Mouse (Mus musculus) intestine, embryonic 16.5 days (tissue): ENCODE data around the gene Camta1. TPM values are rescaled to one million over a fixed set of nuclear protein-coding genes. Genes with fewer than 3 reads are reported as not detected.

Experiments
- ATAC-seq: fragments of 200-750 bp; cut with Nextera tagmentation; 2 replicates; pipeline ENCODE4 v1.8.0; 2017; ENCODE audit warnings: moderate TSS enrichment, moderate library complexity
- H3K27ac ChIP-seq: fragments of 300-500 bp; sonication (generic); 2 replicates; pipeline ENCODE4 v1.5.1; 2014; ENCODE audit warnings: mild to moderate bottlenecking, low read length
- H3K27me3 ChIP-seq: fragments of 300-500 bp; sonication (generic); replicated peaks from 2 replicates; pipeline ENCODE4 v1.6.1; 2014; ENCODE audit warnings: low read length, control low read depth, mixed read lengths; ENCODE audit not compliant: control insufficient read depth, insufficient read depth
- H3K36me3 ChIP-seq: fragments of 300-500 bp; sonication (generic); 2 replicates; pipeline ENCODE4 v1.6.1; 2014; ENCODE audit warnings: low read length, control low read depth; ENCODE audit not compliant: control insufficient read depth, insufficient read depth
- H3K4me1 ChIP-seq: fragments of 300-500 bp; sonication (generic); 2 replicates; pipeline ENCODE4 v1.6.1; 2014; ENCODE audit warnings: low read length, control low read depth, mixed read lengths; ENCODE audit not compliant: control insufficient read depth, insufficient read depth
- H3K4me2 ChIP-seq: fragments of 300-500 bp; sonication (generic); 2 replicates; pipeline ENCODE4 v1.6.1; 2014; ENCODE audit warnings: low read depth, low read length, control low read depth
- H3K4me3 ChIP-seq: fragments of 300-500 bp; sonication (generic); 2 replicates; pipeline ENCODE4 v1.5.1; 2014; ENCODE audit warnings: mild to moderate bottlenecking, low read length
- H3K9ac ChIP-seq: fragments of 300-500 bp; sonication (generic); 2 replicates; pipeline ENCODE4 v1.6.1; 2014; ENCODE audit warnings: low read depth, low read length
- H3K9me3 ChIP-seq: fragments of 300-500 bp; sonication (generic); 2 replicates; pipeline ENCODE4 v1.6.1; 2016; ENCODE audit warnings: low read length, control low read depth; ENCODE audit not compliant: control insufficient read depth
- WGBS: fragments of 180-500 bp; shearing (Covaris S2); extraction: QIAGEN DNeasy Blood & Tissue Kit; methylation state at CpG from one replicate; pipeline ENCODE4 v1.1.7; 2014; 5-methylcytosine and 5-hydroxymethylcytosine counted together
- polyA plus RNA-seq: library from polyadenylated mRNA; unstranded; fragments of >200 nt; fragmentation: Nextera tagmentation; extraction: Ambion mirVana; gene quantifications from 2 replicates; pipeline ENCODE4 v1.2.1, GENCODE M21; 2015

The Camta1 gene
- polyA plus RNA-seq, 1 experiment from 2014 or later, result 69.1 TPM

DNA sequence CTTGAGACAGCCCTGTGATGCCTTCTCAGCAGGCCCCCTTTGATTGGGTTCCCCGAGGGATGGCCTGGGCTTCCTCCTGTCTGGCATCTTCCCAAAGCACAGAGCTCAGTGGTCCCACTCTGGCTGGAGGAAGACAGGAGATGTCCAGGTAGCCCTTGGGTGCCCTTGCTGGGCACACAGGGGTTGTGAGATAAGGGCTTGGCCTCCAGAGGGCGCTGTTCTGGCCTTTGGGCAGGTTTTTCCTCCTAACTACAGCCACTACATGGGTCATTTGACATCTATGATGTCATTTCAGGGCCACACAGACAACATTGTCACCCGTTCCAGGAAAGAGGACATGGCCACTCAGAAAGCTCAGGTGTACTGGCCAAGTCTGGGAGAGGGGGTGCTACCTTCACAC is 703.4 kb downstream of the Camta1 start:
- no peak overlapping the region for H3K9ac ChIP-seq
- H3K4me3 ChIP-seq, result no peak overlapping the region
- no peaks in the 10 kb centered on the region for H3K36me3 ChIP-seq
- no peak for ATAC-seq
- H3K27ac ChIP-seq, result no peak overlapping the region
- H3K27me3 ChIP-seq, result no peaks in the 10 kb centered on the region
- no peak overlapping the region for H3K4me2 ChIP-seq
- H3K9me3 ChIP-seq, result no peaks in the 10 kb centered on the region
- no peaks in the 10 kb centered on the region for H3K4me1 ChIP-seq
- WGBS, result 48% methylated on average over 3 of the region's 3 CpGs

GRCm38 (mm10) chr4:151156904-151157303 is 704.8 kb downstream of the Camta1 start:
- ATAC-seq, result peak; percentile 58; the same call in 1 of the 2 replicates
- no peaks in the 10 kb centered on the region for H3K9me3 ChIP-seq
- no peaks in the 10 kb centered on the region for H3K4me1 ChIP-seq
- H3K27ac ChIP-seq, result no peak overlapping the region
- no peak overlapping the region for H3K4me2 ChIP-seq
- H3K27me3 ChIP-seq, result no peaks in the 10 kb centered on the region
- H3K9ac ChIP-seq, result no peak overlapping the region
- no peaks in the 10 kb centered on the region for H3K36me3 ChIP-seq
- H3K4me3 ChIP-seq, result no peak overlapping the region
- 3% methylated on average over 7 of the region's 7 CpGs for WGBS

DNA sequence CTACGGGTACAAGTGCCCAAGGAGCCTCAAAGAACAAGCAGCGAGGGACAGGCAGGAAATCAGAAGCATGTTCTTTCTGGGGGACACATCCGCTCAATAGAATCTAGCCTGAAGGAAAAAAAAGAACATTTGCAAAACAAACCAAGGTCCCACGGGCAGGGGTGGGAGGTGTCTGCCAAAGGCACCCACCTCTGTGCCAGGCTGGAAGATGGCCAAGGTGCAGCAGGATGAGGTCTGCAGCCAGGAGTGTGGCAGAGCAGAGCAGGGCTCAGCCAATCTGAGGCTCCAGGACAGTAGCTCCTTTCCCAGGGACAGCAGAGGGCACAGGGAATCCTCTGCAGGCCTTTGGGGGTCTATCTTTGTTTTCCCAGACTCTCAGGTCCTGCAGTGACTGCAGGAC is 706.1 kb downstream of the Camta1 start:
- 68% methylated on average over 4 of the region's 4 CpGs for WGBS
- Histone ChIP-seq H3K36me3 (no peaks in the 10 kb centered on the region), H3K27me3 (no peaks in the 10 kb centered on the region)

GRCm38 (mm10) chr4:151154306-151154705 is 707.4 kb downstream of the Camta1 start:
- H3K4me3 ChIP-seq, result no peak overlapping the region

More for the DNA sequence above, 706.1 kb downstream of the Camta1 start:
- Histone ChIP-seq H3K4me3 (no peak overlapping the region), H3K9ac (no peak overlapping the region), H3K4me2 (no peak overlapping the region), H3K27ac (no peak overlapping the region), H3K4me1 (no peaks in the 10 kb centered on the region), H3K9me3 (no peaks in the 10 kb centered on the region)
- ATAC-seq, result no peak

GRCm38 (mm10) chr4:151152010-151152409 is 709.7 kb downstream of the Camta1 start:
- no peak for ATAC-seq
- no peak overlapping the region for H3K27ac ChIP-seq
- H3K4me2 ChIP-seq, result no peak overlapping the region
- H3K9me3 ChIP-seq, result no peaks in the 10 kb centered on the region
- 71% methylated on average over 6 of the region's 6 CpGs for WGBS
- H3K4me3 ChIP-seq, result no peak overlapping the region
- no peaks in the 10 kb centered on the region for H3K4me1 ChIP-seq
- no peaks in the 10 kb centered on the region for H3K36me3 ChIP-seq
- no peaks in the 10 kb centered on the region for H3K27me3 ChIP-seq
- no peak overlapping the region for H3K9ac ChIP-seq

More at GRCm38 (mm10) chr4:151154306-151154705, 707.4 kb downstream of the Camta1 start:
- no peak overlapping the region for H3K4me2 ChIP-seq
- ATAC-seq, result no peak
- H3K9ac ChIP-seq, result no peak overlapping the region
- H3K4me1 ChIP-seq, result no peaks in the 10 kb centered on the region
- 50% methylated on average over 4 of the region's 4 CpGs for WGBS
- no peaks in the 10 kb centered on the region for H3K36me3 ChIP-seq
- H3K9me3 ChIP-seq, result no peaks in the 10 kb centered on the region
- H3K27me3 ChIP-seq, result no peaks in the 10 kb centered on the region
- H3K27ac ChIP-seq, result no peak overlapping the region

DNA sequence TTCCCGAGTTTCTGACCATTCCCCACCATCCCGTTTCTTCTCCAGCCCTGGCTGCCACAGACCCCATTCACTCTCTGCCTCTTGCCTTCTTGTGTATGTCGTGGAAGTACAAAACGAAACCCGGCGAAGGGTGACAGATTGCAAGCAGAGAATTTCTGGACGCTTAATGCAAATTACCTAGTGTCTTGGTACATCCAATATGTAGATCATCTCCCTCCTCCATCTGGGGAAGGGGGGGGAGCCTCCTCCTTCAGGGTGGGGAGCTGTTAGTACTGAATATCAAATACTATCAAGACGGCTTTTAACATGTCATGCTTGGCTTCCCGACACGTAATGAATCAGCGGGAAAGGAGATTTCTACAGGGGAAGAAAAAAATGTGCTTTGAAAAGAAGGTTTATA is 710.8 kb downstream of the Camta1 start:
- 81% methylated on average over 11 of the region's 11 CpGs for WGBS
- no peak overlapping the region for H3K4me2 ChIP-seq
- H3K9me3 ChIP-seq, result no peaks in the 10 kb centered on the region
- no peaks in the 10 kb centered on the region for H3K27me3 ChIP-seq
- H3K9ac ChIP-seq, result no peak overlapping the region
- H3K4me3 ChIP-seq, result no peak overlapping the region
- ATAC-seq, result no peak
- H3K4me1 ChIP-seq, result no peaks in the 10 kb centered on the region
- H3K27ac ChIP-seq, result no peak overlapping the region
- H3K36me3 ChIP-seq, result no peaks in the 10 kb centered on the region

DNA sequence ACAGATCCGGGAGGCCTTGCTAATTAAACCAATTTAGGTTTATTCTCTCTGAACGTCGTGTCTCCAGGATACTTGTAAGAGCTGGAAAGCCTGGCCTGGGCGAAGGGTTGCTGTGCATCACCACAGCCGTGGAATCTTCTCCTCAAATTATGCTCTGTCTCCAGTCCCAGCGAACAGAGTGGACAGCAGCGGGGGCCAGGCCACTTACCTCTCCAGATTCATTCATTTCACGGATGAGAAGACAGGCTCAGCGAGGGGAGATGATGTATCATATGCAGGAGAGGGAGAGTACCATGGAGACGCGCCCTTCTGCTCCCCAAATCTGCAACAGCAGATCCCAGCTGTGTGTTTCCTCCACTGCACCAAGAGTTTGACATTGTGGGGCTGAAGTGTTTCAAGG is 711.6 kb downstream of the Camta1 start:
- no peaks in the 10 kb centered on the region for H3K36me3 ChIP-seq
- H3K9me3 ChIP-seq, result no peaks in the 10 kb centered on the region
- no peaks in the 10 kb centered on the region for H3K27me3 ChIP-seq
- H3K4me1 ChIP-seq, result no peaks in the 10 kb centered on the region
- no peak for ATAC-seq
- no peak overlapping the region for H3K9ac ChIP-seq
- no peak overlapping the region for H3K27ac ChIP-seq
- WGBS, result 74% methylated on average over 11 of the region's 11 CpGs
- no peak overlapping the region for H3K4me2 ChIP-seq
- H3K4me3 ChIP-seq, result no peak overlapping the region

GRCm38 (mm10) chr4:151147541-151147940 is 714.1 kb downstream of the Camta1 start:
- ATAC-seq, result no peak
- Histone ChIP-seq H3K27ac (no peak overlapping the region), H3K4me2 (no peak overlapping the region), H3K9ac (no peak overlapping the region), H3K27me3 (no peaks in the 10 kb centered on the region), H3K4me3 (no peak overlapping the region), H3K36me3 (no peaks in the 10 kb centered on the region), H3K4me1 (no peaks in the 10 kb centered on the region), H3K9me3 (peaks cover 4% of the 10 kb centered on the region; the same call in 1 of the 2 replicates)
- 48% methylated on average over 12 of the region's 12 CpGs for WGBS

- WGBS, result 86% methylated on average over 14 of the region's 14 CpGs
Measured at GRCm38 (mm10) chr4:151144121-151144520, 717.6 kb downstream of the Camta1 start.

GRCm38 (mm10) chr4:151141196-151141880 is 720.3 kb downstream of the Camta1 start:
- no peaks in the 10 kb centered on the region for H3K36me3 ChIP-seq
- peak; percentile 76 for ATAC-seq
- H3K4me2 ChIP-seq, result peak overlapping the region; percentile 16
- no peak overlapping the region for H3K9ac ChIP-seq
- peaks cover 17% of the 10 kb centered on the region for H3K4me1 ChIP-seq
- peaks cover 4% of the 10 kb centered on the region; the same call in 1 of the 2 replicates for H3K9me3 ChIP-seq
- H3K27ac ChIP-seq, result no peak overlapping the region
- 7% methylated on average over 13 of the region's 13 CpGs for WGBS
- no peak overlapping the region for H3K4me3 ChIP-seq
- H3K27me3 ChIP-seq, result peaks cover 14% of the 10 kb centered on the region

More at GRCm38 (mm10) chr4:151144121-151144520, 717.6 kb downstream of the Camta1 start:
- no peak for ATAC-seq
- Histone ChIP-seq H3K4me2 (no peak overlapping the region), H3K36me3 (no peaks in the 10 kb centered on the region), H3K4me3 (no peak overlapping the region), H3K9ac (no peak overlapping the region), H3K27ac (no peak overlapping the region), H3K9me3 (peaks cover 4% of the 10 kb centered on the region; the same call in 1 of the 2 replicates), H3K4me1 (peaks cover 9% of the 10 kb centered on the region), H3K27me3 (peaks cover 14% of the 10 kb centered on the region)
